Mouse (Mus musculus) MEL (cell line): ENCODE data around the gene Insm1. TPM values are rescaled to one million over a fixed set of nuclear protein-coding genes. Genes with fewer than 3 reads are reported as not detected.

Source experiments
- DNase-seq: peaks from one replicate; pipeline ENCODE4 v3.0.0; 2011; ENCODE audit warnings: low read depth, low spot score
- H3K27ac ChIP-seq: 2 replicates; pipeline ENCODE4 v1.5.1; 2012; ENCODE audit warnings: low read depth, mild to moderate bottlenecking, control low read depth, low read length, moderate library complexity; ENCODE audit not compliant: control insufficient read depth
- H3K27me3 ChIP-seq, 2 experiments: fragments of 150-350 bp in 1 of 2; sonication (generic) in 1 of 2; 2 replicates each; pipeline ENCODE4 v1.6.1; 2012; ENCODE audit warnings: low read length in 2 of 2, mild to moderate bottlenecking in 2 of 2, improper control_type of control experiment in 1 of 2, moderate library complexity in 1 of 2; ENCODE audit not compliant: insufficient read depth in 2 of 2, control insufficient read depth in 1 of 2
- H3K36me3 ChIP-seq, 2 experiments: 2 replicates each; pipeline ENCODE4 v1.6.1; 2012 to 2014; ENCODE audit warnings: low read length in 2 of 2, improper control_type of control experiment in 1 of 2, inconsistent platforms in 1 of 2, mild to moderate bottlenecking in 1 of 2; ENCODE audit not compliant: insufficient read depth in 2 of 2, control insufficient read depth in 1 of 2
- H3K4me1 ChIP-seq, 2 experiments: fragments of 150-350 bp in 1 of 2; sonication (generic) in 1 of 2; 2 replicates each; pipeline ENCODE4 v1.6.1; 2012; ENCODE audit warnings: low read length in 2 of 2, improper control_type of control experiment in 1 of 2, mild to moderate bottlenecking in 1 of 2; ENCODE audit not compliant: insufficient read depth in 2 of 2, control insufficient read depth in 1 of 2
- H3K4me3 ChIP-seq, 2 experiments: fragments of 150-350 bp in 1 of 2; sonication (generic) in 1 of 2; 2 replicates each; pipeline ENCODE4 v1.5.1; 2012; ENCODE audit warnings: low read depth in 2 of 2, low read length in 2 of 2, mild to moderate bottlenecking in 2 of 2, moderate library complexity in 2 of 2, control low read depth in 1 of 2, improper control_type of control experiment in 1 of 2; ENCODE audit not compliant: control insufficient read depth in 1 of 2, insufficient read depth in 1 of 2
- H3K79me2 ChIP-seq: 2 replicates; pipeline ENCODE4 v1.6.1; 2012; ENCODE audit warnings: mild to moderate bottlenecking, low read length, moderate library complexity; ENCODE audit not compliant: control insufficient read depth, poor library complexity, insufficient read depth
- H3K9ac ChIP-seq: 2 replicates; pipeline ENCODE4 v1.6.1; 2012; ENCODE audit warnings: low read depth, mild to moderate bottlenecking, control low read depth, low read length, moderate library complexity; ENCODE audit not compliant: control insufficient read depth, poor library complexity, severe bottlenecking
- H3K9me3 ChIP-seq: fragments of 150-350 bp; sonication (generic); replicated peaks from 2 replicates; pipeline ENCODE4 v1.6.1; 2012; ENCODE audit warnings: mild to moderate bottlenecking, low read length, improper control_type of control experiment, moderate library complexity; ENCODE audit not compliant: insufficient read depth
- BHLHE40 ChIP-seq: IDR thresholded peaks from 2 replicates; pipeline ENCODE4 v1.6.1; 2012; ENCODE audit warnings: low read depth, mild to moderate bottlenecking, inconsistent platforms, low read length, improper control_type of control experiment, borderline replicate concordance
- CHD1 ChIP-seq: IDR thresholded peaks from 2 replicates; pipeline ENCODE4 v1.6.1; 2012; ENCODE audit warnings: low read depth, mild to moderate bottlenecking, inconsistent platforms, low read length, improper control_type of control experiment
- ETS1 ChIP-seq: IDR thresholded peaks from 2 replicates; pipeline ENCODE4 v1.6.1; 2012; ENCODE audit warnings: low read depth, mild to moderate bottlenecking, inconsistent platforms, low read length, improper control_type of control experiment, moderate library complexity
- GATA1 ChIP-seq: IDR thresholded peaks from 2 replicates; pipeline ENCODE4 v1.6.1; 2011; ENCODE audit warnings: low read depth, low read length, improper control_type of control experiment
- HCFC1 ChIP-seq: IDR thresholded peaks from 2 replicates; pipeline ENCODE4 v1.6.1; 2012; ENCODE audit warnings: low read depth, mild to moderate bottlenecking, inconsistent platforms, low read length, improper control_type of control experiment, moderate library complexity
- JUND ChIP-seq: IDR thresholded peaks from 2 replicates; pipeline ENCODE4 v1.6.1; 2011; ENCODE audit warnings: low read depth, mild to moderate bottlenecking, improper control_type of control experiment, low read length
- MAZ ChIP-seq: IDR thresholded peaks from 2 replicates; pipeline ENCODE4 v1.6.1; 2012; ENCODE audit warnings: low read depth, mild to moderate bottlenecking, inconsistent platforms, low read length, improper control_type of control experiment
- NELFE ChIP-seq: IDR thresholded peaks from 2 replicates; pipeline ENCODE4 v1.6.1; 2011; ENCODE audit warnings: low read depth, low read length, improper control_type of control experiment
- NRF1 ChIP-seq: IDR thresholded peaks from 2 replicates; pipeline ENCODE4 v1.6.1; 2014; ENCODE audit warnings: low read depth, mild to moderate bottlenecking, inconsistent platforms, low read length, improper control_type of control experiment, moderate library complexity; ENCODE audit not compliant: poor library complexity, insufficient read depth, severe bottlenecking
- POLR2AphosphoS5 ChIP-seq: IDR thresholded peaks from 2 replicates; pipeline ENCODE4 v1.6.1; 2012; ENCODE audit warnings: low read depth, borderline replicate concordance, mild to moderate bottlenecking, inconsistent platforms, low read length, moderate library complexity, mixed read lengths
- SIN3A ChIP-seq: IDR thresholded peaks from 2 replicates; pipeline ENCODE4 v1.6.1; 2012; ENCODE audit warnings: low read length, improper control_type of control experiment, inconsistent platforms
- SMC3 ChIP-seq: IDR thresholded peaks from 2 replicates; pipeline ENCODE4 v1.6.1; 2011; ENCODE audit warnings: low read depth, low read length, improper control_type of control experiment
- TBP ChIP-seq: IDR thresholded peaks from 2 replicates; pipeline ENCODE4 v1.8.0; 2011; ENCODE audit warnings: low read depth, low read length, improper control_type of control experiment
- TCF12 ChIP-seq: IDR thresholded peaks from 2 replicates; pipeline ENCODE4 v1.6.1; 2014; ENCODE audit warnings: low read depth, mild to moderate bottlenecking, inconsistent platforms, low read length, improper control_type of control experiment, moderate library complexity
- UBTF ChIP-seq: IDR thresholded peaks from 2 replicates; pipeline ENCODE4 v1.6.1; 2012; ENCODE audit warnings: low read depth, mild to moderate bottlenecking, inconsistent platforms, low read length, improper control_type of control experiment, moderate library complexity, borderline replicate concordance; ENCODE audit not compliant: insufficient read depth
- USF2 ChIP-seq, 2 experiments: IDR thresholded peaks; 2 replicates each; pipeline ENCODE4 v1.6.1; 2011 to 2012; ENCODE audit warnings: improper control_type of control experiment in 2 of 2, low read length in 2 of 2, borderline replicate concordance in 1 of 2, inconsistent platforms in 1 of 2, low read depth in 1 of 2, mild to moderate bottlenecking in 1 of 2; ENCODE audit not compliant: insufficient read depth in 1 of 2
- ZC3H11A ChIP-seq: IDR thresholded peaks from 2 replicates; pipeline ENCODE4 v1.6.1; 2012; ENCODE audit warnings: low read depth, mild to moderate bottlenecking, inconsistent platforms, low read length, improper control_type of control experiment
- polyA plus RNA-seq, 2 experiments: library from polyadenylated mRNA; stranded (reverse) in 1 of 2; unstranded in 1 of 2; fragments of >175 nt in 1 of 2; fragments of >200 nt in 1 of 2; gene quantifications; 2 replicates each; pipeline versions ENCODE4 v1.2.1 to v1.2.4; 2012; ENCODE audit warnings: low replicate concordance in 2 of 2, low read depth in 1 of 2; ENCODE audit not compliant: insufficient read length in 2 of 2, insufficient read depth in 1 of 2, missing spikeins in 1 of 2
- total RNA-seq: library from RNA; depleted of rRNA; stranded (reverse); fragments of 300-350 nt; gene quantifications from 2 replicates; pipeline ENCODE4 v1.2.3, GENCODE M21; 2012

The Insm1 gene
- total and polyA plus RNA-seq, 3 experiments, result not detected

GRCm38 (mm10) chr2:146218161-146218691, 3.5 kb upstream of the Insm1 start:
- H3K9me3 ChIP-seq, result no peaks in the 10 kb centered on the region
- no peak for DNase-seq
- peaks cover 3 to 10% of the 10 kb centered on the region in 2 experiments for H3K4me1 ChIP-seq
- no peak overlapping the region for H3K9ac ChIP-seq
- TF ChIP-seq POLR2AphosphoS5 (no peak), MAZ (no peak), UBTF (no peak), BHLHE40 (no peak), NRF1 (no peak), HCFC1 (no peak), ZC3H11A (no peak), USF2 (IDR thresholded peaks at IDR 0.05; ENCODE audit: borderline replicate concordance in 1 of 2, insufficient read depth in 1 of 2, low read depth in 1 of 2, low read length in 2 of 2) (no peak), GATA1 (no peak), SIN3A (no peak), ETS1 (no peak), JUND (no peak), TBP (no peak)
- H3K79me2 ChIP-seq, result no peaks in the 10 kb centered on the region
- H3K4me3 ChIP-seq, result no peak overlapping the region
- peaks cover 0 to 5% of the 10 kb centered on the region in 2 experiments; a peak in 1 of 4 replicates for H3K36me3 ChIP-seq
- no peak overlapping the region for H3K27ac ChIP-seq
- no peaks in the 10 kb centered on the region for H3K27me3 ChIP-seq

- H3K79me2 ChIP-seq, result no peaks in the 10 kb centered on the region
- H3K9me3 ChIP-seq, result no peaks in the 10 kb centered on the region
- peaks cover 3 to 7% of the 10 kb centered on the region in 2 experiments for H3K4me1 ChIP-seq
- no peak overlapping the region for H3K4me3 ChIP-seq
- no peaks in the 10 kb centered on the region for H3K27me3 ChIP-seq
- TF ChIP-seq CHD1, result no peak
- no peak for TF ChIP-seq NELFE
- no peak for TF ChIP-seq GATA1
- TF ChIP-seq TCF12, result no peak
- TF ChIP-seq POLR2AphosphoS5, result no peak
- TF ChIP-seq UBTF, result no peak
- no peak for TF ChIP-seq SMC3
- TF ChIP-seq USF2 (IDR thresholded peaks at IDR 0.05; ENCODE audit: borderline replicate concordance in 1 of 2, insufficient read depth in 1 of 2, low read depth in 1 of 2, low read length in 2 of 2), result no peak
- no peak overlapping the region for H3K9ac ChIP-seq
- DNase-seq, result no peak
- H3K27ac ChIP-seq, result no peak overlapping the region
- H3K36me3 ChIP-seq, result peaks cover 0 to 5% of the 10 kb centered on the region in 2 experiments; a peak in 1 of 4 replicates
Observed at GRCm38 (mm10) chr2:146218881-146219535, 2.7 kb upstream of the Insm1 start.
